Mouse (Mus musculus) left cerebral cortex, postnatal 25 days (tissue): ENCODE data around the gene Srbd1. TPM values are rescaled to one million over a fixed set of nuclear protein-coding genes. Genes with fewer than 3 reads are reported as not detected.
A peak's percentile ranks its signal among the peaks of the same experiment; 100 is the strongest.

Source experiments
- DNase-seq, 2 experiments: peaks; one replicate each; pipeline ENCODE4 v3.0.0; 2022; ENCODE audit warnings: low spot score in 2 of 2, mixed read lengths in 1 of 2
- intact Hi-C: fragments of 180-260 bp; cut with DNase I; formaldehyde crosslinking; loops from one replicate; pipeline ENCODE4 v1.15.1; 2025
- total RNA-seq, 2 experiments: library from RNA; stranded (reverse); gene quantifications; 2 replicates each; pipeline ENCODE4 v1.2.3; 2021

Srbd1 gene
- total RNA-seq, 2 experiments from 2014 or later = 14.8 to 15.5 TPM

- peak; percentile 66 to 87 for DNase-seq
- intact Hi-C loops = no loop called here
Observed at GRCm38 (mm10) chr17:86150867-86151348, 5.9 kb upstream of the Srbd1 start.

GRCm38 (mm10) chr17:86149726-86150125 is 4.8 kb upstream of the Srbd1 start:
- intact Hi-C loops = no loop called here
- no peak for DNase-seq

- intact Hi-C loops = no loop called here
- no peak for DNase-seq
Observed at GRCm38 (mm10) chr17:86144537-86145078, 367 bp downstream of the Srbd1 start.

- intact Hi-C loops = no loop called here
- peak in 1 of 2 experiments; percentile 30 for DNase-seq
Observed at GRCm38 (mm10) chr17:86135835-86136234, 9.1 kb downstream of the Srbd1 start.

GRCm38 (mm10) chr17:86134461-86134860 is 10.5 kb downstream of the Srbd1 start:
- intact Hi-C loops = loop anchor here (5.0 kb wide), 1 partner anchor 467 kb away; no protein-coding TSS in a partner anchor
- no peak for DNase-seq

GRCm38 (mm10) chr17:86132534-86132933 is 12.4 kb downstream of the Srbd1 start:
- no peak for DNase-seq
- intact Hi-C loops = loop anchor here (5.0 kb wide), 1 partner anchor 465 kb away; no protein-coding TSS in a partner anchor

- intact Hi-C loops = no loop called here
- DNase-seq = no peak
Observed at GRCm38 (mm10) chr17:86128198-86128597, 16.8 kb downstream of the Srbd1 start.

GRCm38 (mm10) chr17:86125908-86126307 is 19.1 kb downstream of the Srbd1 start:
- DNase-seq = no peak
- intact Hi-C loops = no loop called here

GRCm38 (mm10) chr17:86123146-86123545 is 21.8 kb downstream of the Srbd1 start:
- intact Hi-C loops = no loop called here
- DNase-seq = no peak

GRCm38 (mm10) chr17:86096875-86097274 is 48.1 kb downstream of the Srbd1 start:
- peak in 1 of 2 experiments; percentile 64 for DNase-seq
- intact Hi-C loops = no loop called here

- no peak for DNase-seq
- intact Hi-C loops = no loop called here
Observed at GRCm38 (mm10) chr17:86093124-86093523, 51.9 kb downstream of the Srbd1 start.

GRCm38 (mm10) chr17:86091631-86092030 is 53.3 kb downstream of the Srbd1 start:
- intact Hi-C loops = no loop called here
- no peak for DNase-seq

GRCm38 (mm10) chr17:86089893-86090588 is 54.9 kb downstream of the Srbd1 start:
- no peak for DNase-seq
- intact Hi-C loops = no loop called here

- intact Hi-C loops = no loop called here
- DNase-seq = no peak
Observed at GRCm38 (mm10) chr17:86087922-86088321, 57.1 kb downstream of the Srbd1 start.

GRCm38 (mm10) chr17:86086191-86086590 is 58.8 kb downstream of the Srbd1 start:
- DNase-seq = no peak
- intact Hi-C loops = no loop called here

GRCm38 (mm10) chr17:86083207-86083606 is 61.8 kb downstream of the Srbd1 start:
- no peak for DNase-seq
- intact Hi-C loops = no loop called here

GRCm38 (mm10) chr17:86078060-86078459 is 66.9 kb downstream of the Srbd1 start:
- DNase-seq = peak in 1 of 2 experiments; percentile 15
- intact Hi-C loops = no loop called here

GRCm38 (mm10) chr17:86067444-86067843 is 77.5 kb downstream of the Srbd1 start:
- intact Hi-C loops = no loop called here
- no peak for DNase-seq

GRCm38 (mm10) chr17:86065833-86066232 is 79.1 kb downstream of the Srbd1 start:
- intact Hi-C loops = loop anchor here (1.0 kb wide), 1 partner anchor 401 kb away; no protein-coding TSS in a partner anchor
- no peak for DNase-seq

- intact Hi-C loops = loop anchor here (5.0 kb wide), 2 partner anchors 186 to 416 kb away; no protein-coding TSS in a partner anchor
- DNase-seq = peak; percentile 37 to 58
Observed at GRCm38 (mm10) chr17:86063461-86063860, 81.5 kb downstream of the Srbd1 start.

- intact Hi-C loops = loop anchor here (5.0 kb wide), 2 partner anchors 184 to 414 kb away; no protein-coding TSS in a partner anchor
- no peak for DNase-seq
Observed at GRCm38 (mm10) chr17:86060911-86061310, 84.1 kb downstream of the Srbd1 start.
